Mouse (Mus musculus): ENCODE measurements at regions not wholly inside any gene's neighbourhood (a gene's known extent, or its start where the extent isn't known, plus 50 kb on each side); places are given as distances from the start of the nearest gene placed in this dataset.

GRCm38 (mm10) chr8:30535450-30535849, 2893.1 kb upstream of the 5930422O12Rik start:
- H3K9ac ChIP-seq (ENCODE audit: insufficient read depth, low read depth): no peak overlapping the region
- no peaks in the 10 kb centered on the region for H3K27me3 ChIP-seq (replicated peaks)
- H3K79me2 ChIP-seq (replicated peaks; ENCODE audit: control insufficient read depth, extremely low read depth, insufficient read depth, poor library complexity, severe bottlenecking): no peaks in the 10 kb centered on the region
- no peaks in the 10 kb centered on the region for H3K4me1 ChIP-seq (ENCODE audit: control insufficient read depth in 1 of 2, insufficient read depth in 2 of 2)
- H3K27ac ChIP-seq (ENCODE audit: insufficient read depth, low read depth): no peak overlapping the region
- in situ Hi-C loops (cut with MboI; ENCODE audit: low pct_ligation_motif_present, low pct_unique_long_range_greater_than_20kb, low sequenced_read_pairs) (no loop called here), dilution Hi-C loops (cut with MboI; ENCODE audit: extremely low pct_ligation_motif_present, extremely low pct_unique_long_range_greater_than_20kb, low sequenced_read_pairs) (no loop called here)
- TF ChIP-seq ETS1 (conservative IDR thresholded peaks at IDR 0.05; ENCODE audit: low read depth, low read length): no peak
- no peak for TF ChIP-seq MXI1 (IDR thresholded peaks at IDR 0.05; ENCODE audit: low read depth, low read length)
- TF ChIP-seq POLR2A (IDR thresholded peaks at IDR 0.05; ENCODE audit: low read depth, low read length): no peak
- TF ChIP-seq SMC3 (IDR thresholded peaks at IDR 0.05; ENCODE audit: low read depth, low read length): no peak
- no peak for TF ChIP-seq SIN3A (IDR thresholded peaks at IDR 0.05; ENCODE audit: low read length)
- no peak for TF ChIP-seq ZNF384 (IDR thresholded peaks at IDR 0.05; ENCODE audit: low read depth, low read length)
- no peak for TF ChIP-seq MYC (IDR thresholded peaks at IDR 0.05; ENCODE audit: low read depth, low read length)
- no peak for TF ChIP-seq EP300 (IDR thresholded peaks at IDR 0.05; ENCODE audit: low read length)
- TF ChIP-seq NELFE (IDR thresholded peaks at IDR 0.05; ENCODE audit: low read depth, low read length): no peak
- TF ChIP-seq MAFK (IDR thresholded peaks at IDR 0.05; ENCODE audit: insufficient replicate concordance, low read length): no peak
- TF ChIP-seq IRF4 (IDR thresholded peaks at IDR 0.05; ENCODE audit: low read depth, low read length): no peak
- TF ChIP-seq UBTF (IDR thresholded peaks at IDR 0.05; ENCODE audit: low read depth, low read length): no peak
- TF ChIP-seq JUND (conservative IDR thresholded peaks at IDR 0.05; ENCODE audit: low read depth, low read length): no peak
- no peak for TF ChIP-seq RAD21 (IDR thresholded peaks at IDR 0.05; ENCODE audit: low read depth, low read length)
- H3K36me3 ChIP-seq (replicated peaks in 1 of 2; ENCODE audit: control insufficient read depth in 1 of 2, insufficient read depth in 1 of 2, low read length in 1 of 2): no peaks in the 10 kb centered on the region
- H3K9me3 ChIP-seq (replicated peaks; ENCODE audit: low read length): no peaks in the 10 kb centered on the region
- H3K4me2 ChIP-seq (ENCODE audit: insufficient read depth, low read depth, poor library complexity, severe bottlenecking): no peak overlapping the region
- H3K4me3 ChIP-seq (replicated peaks in 1 of 3; ENCODE audit: low read depth in 2 of 3, low read length in 2 of 3, poor library complexity in 1 of 3): no peak overlapping the region
- DNase-seq (ENCODE audit: extremely low read depth): no peak

- dilution Hi-C loops (cut with MboI; ENCODE audit: extremely low pct_ligation_motif_present, extremely low pct_unique_long_range_greater_than_20kb, low sequenced_read_pairs): no loop called here
- in situ Hi-C loops (cut with MboI; ENCODE audit: low pct_ligation_motif_present, low pct_unique_long_range_greater_than_20kb, low sequenced_read_pairs): no loop called here
- no peak overlapping the region for H3K9ac ChIP-seq (ENCODE audit: insufficient read depth, low read depth)
- no peaks in the 10 kb centered on the region for H3K36me3 ChIP-seq (replicated peaks in 1 of 2; ENCODE audit: control insufficient read depth in 1 of 2, insufficient read depth in 1 of 2, low read length in 1 of 2)
- no peak overlapping the region for H3K4me2 ChIP-seq (ENCODE audit: insufficient read depth, low read depth, poor library complexity, severe bottlenecking)
- no peak overlapping the region for H3K27ac ChIP-seq (ENCODE audit: insufficient read depth, low read depth)
- no peak overlapping the region for H3K4me3 ChIP-seq (replicated peaks in 1 of 3; ENCODE audit: low read depth in 2 of 3, low read length in 2 of 3, poor library complexity in 1 of 3)
- H3K9me3 ChIP-seq (replicated peaks; ENCODE audit: low read length): no peaks in the 10 kb centered on the region
- no peaks in the 10 kb centered on the region for H3K4me1 ChIP-seq (ENCODE audit: control insufficient read depth in 1 of 2, insufficient read depth in 2 of 2)
- no peak for DNase-seq (ENCODE audit: extremely low read depth)
- H3K79me2 ChIP-seq (replicated peaks; ENCODE audit: control insufficient read depth, extremely low read depth, insufficient read depth, poor library complexity, severe bottlenecking): no peaks in the 10 kb centered on the region
- TF ChIP-seq MAZ (IDR thresholded peaks at IDR 0.05; ENCODE audit: low read depth, low read length): no peak
- no peak for TF ChIP-seq USF1 (IDR thresholded peaks at IDR 0.05; ENCODE audit: low read depth, low read length)
- no peak for TF ChIP-seq NRF1 (IDR thresholded peaks at IDR 0.05; ENCODE audit: low read depth, low read length)
- H3K27me3 ChIP-seq (replicated peaks): no peaks in the 10 kb centered on the region
Measured at GRCm38 (mm10) chr8:30542196-30542595, 2886.3 kb upstream of the 5930422O12Rik start.
